12 mouse cellular contexts compared by ENCODE assay signal in genomic region chr4:32302668-32303067, GRCm38 (mm10).
A peak's percentile ranks its signal among the peaks of the same experiment; 100 is the strongest.
DNase-seq lines count a peak whose midpoint lies in the region; ATAC-seq lines count a peak whose summit lies in the region.
"Had no signal": no experiment of that assay in that cellular context is flagged by ENCODE, and none has a peak within 500 bp of the region (broad histone marks: within the 10 kb centered on the region; RNA-seq: fewer than 3 reads in every experiment).

No protein-coding gene starts in this region.

- H3K27ac ChIP-seq in heart, embryonic 10.5 days = peak overlapping the region; percentile 84
- peak overlapping the region; percentile 90 for H3K27ac ChIP-seq in hindbrain, embryonic 10.5 days
- peak overlapping the region; percentile 83 for H3K27ac ChIP-seq in midbrain, embryonic 14.5 days (replicated peaks; ENCODE audit: low read depth, low read length)

- no peaks in the 10 kb centered on the region for H3K27me3 ChIP-seq in heart, embryonic 10.5 days (ENCODE audit: insufficient read depth, poor library complexity, severe bottlenecking)
- no peaks in the 10 kb centered on the region for H3K27me3 ChIP-seq in hindbrain, embryonic 10.5 days (ENCODE audit: insufficient read depth, poor library complexity, severe bottlenecking)
- no peaks in the 10 kb centered on the region for H3K27me3 ChIP-seq in midbrain, embryonic 14.5 days (ENCODE audit: control insufficient read depth, insufficient read depth, low read length)

- ATAC-seq in CD4-positive, CD25-positive, alpha-beta regulatory T cell, adult 4 months = peak; percentile 16
- ATAC-seq in midbrain, embryonic 14.5 days (ENCODE audit: low FRiP score, low TSS enrichment) = peak; percentile 7; the same call in 1 of the 2 replicates

- peak overlapping the region; percentile 30 for H3K4me2 ChIP-seq in midbrain, embryonic 14.5 days (ENCODE audit: low read length)

- H3K36me3 ChIP-seq in heart, embryonic 10.5 days = no peaks in the 10 kb centered on the region
- no peaks in the 10 kb centered on the region for H3K36me3 ChIP-seq in hindbrain, embryonic 10.5 days
- H3K36me3 ChIP-seq in midbrain, embryonic 14.5 days (ENCODE audit: control insufficient read depth, insufficient read depth, low read length) = no peaks in the 10 kb centered on the region

- peak overlapping the region; percentile 41 for H3K4me3 ChIP-seq in heart, embryonic 10.5 days
- peak overlapping the region; percentile 30; the same call in 1 of the 2 replicates for H3K4me3 ChIP-seq in hindbrain, embryonic 10.5 days
- H3K4me3 ChIP-seq in midbrain, embryonic 14.5 days (replicated peaks; ENCODE audit: low read depth, low read length) = no peak overlapping the region

- H3K4me1 ChIP-seq in heart, embryonic 10.5 days = peaks cover 95% of the 10 kb centered on the region
- peaks cover 80% of the 10 kb centered on the region for H3K4me1 ChIP-seq in hindbrain, embryonic 10.5 days (replicated peaks)
- H3K4me1 ChIP-seq in midbrain, embryonic 14.5 days (ENCODE audit: control insufficient read depth, insufficient read depth, low read length) = peaks cover 52% of the 10 kb centered on the region

- no peaks in the 10 kb centered on the region for H3K9me3 ChIP-seq in heart, embryonic 10.5 days
- H3K9me3 ChIP-seq in hindbrain, embryonic 10.5 days = no peaks in the 10 kb centered on the region
- H3K9me3 ChIP-seq in midbrain, embryonic 14.5 days (ENCODE audit: control insufficient read depth, low read length) = no peaks in the 10 kb centered on the region

- WGBS in heart, embryonic 10.5 days = 26% methylated on average over 5 of the region's 5 CpGs
- 51% methylated on average over 5 of the region's 5 CpGs for WGBS in hindbrain, embryonic 10.5 days
- WGBS in midbrain, embryonic 14.5 days = 45% methylated on average over 5 of the region's 5 CpGs

- no peak for DNase-seq in heart, embryonic 10.5 days (ENCODE audit: low spot score)
- no peak for DNase-seq in heart, adult 8-10 months (ENCODE audit: low spot score)
- DNase-seq in hindbrain, embryonic 10.5 days (ENCODE audit: low spot score) = peak; percentile 26
- DNase-seq in midbrain, embryonic 14.5 days = no peak
- no peak for DNase-seq in thymus, postnatal 0 days (ENCODE audit: low spot score)
- no peak for DNase-seq in adipocyte (ENCODE audit: low spot score)
- no peak for DNase-seq in layer of hippocampus, adult 9-11 months
- DNase-seq: adrenal gland, adult 2 months; B cell, adult 2 months; kidney, postnatal 14 days; thymus, postnatal 4 days had no signal

- peak overlapping the region; percentile 24; the same call in 1 of the 2 replicates for H3K9ac ChIP-seq in midbrain, embryonic 14.5 days (replicated peaks; ENCODE audit: low read length)
